Mouse (Mus musculus): ENCODE measurements at regions not wholly inside any gene's neighbourhood (a gene's known extent, or its start where the extent isn't known, plus 50 kb on each side); places are given as distances from the start of the nearest gene placed in this dataset.

DNA sequence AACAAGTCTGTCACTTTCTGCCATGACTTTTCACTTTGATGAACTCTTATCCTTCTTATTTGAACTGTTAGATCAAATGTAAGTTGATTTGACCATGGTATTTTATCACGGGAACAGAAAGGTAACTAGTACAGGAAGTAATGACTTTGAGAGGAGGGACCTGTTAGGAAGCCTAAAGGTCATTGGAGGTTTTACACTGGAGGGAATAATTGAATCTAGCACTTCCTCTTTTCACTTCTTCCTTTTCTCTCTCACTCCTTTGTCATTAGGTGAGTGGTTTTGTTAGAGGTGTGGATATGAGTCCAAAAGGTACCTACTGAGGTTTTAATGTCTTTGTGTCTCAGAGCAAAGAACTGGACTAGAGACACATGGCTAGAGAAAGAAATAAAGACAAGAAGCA, 255.0 kb upstream of the Nrp1 start:
- H3K4me1 ChIP-seq (replicated peaks) = no peaks in the 10 kb centered on the region
- H3K4me2 ChIP-seq = no peak overlapping the region
- no peak overlapping the region for H3K27ac ChIP-seq
- H3K27me3 ChIP-seq = no peaks in the 10 kb centered on the region
- no peak for ATAC-seq (ENCODE audit: insufficient number of reproducible peaks, insufficient read depth, low FRiP score, low TSS enrichment, low read depth)
- H3K9me3 ChIP-seq = no peaks in the 10 kb centered on the region
- H3K4me3 ChIP-seq (replicated peaks) = no peak overlapping the region
- no peaks in the 10 kb centered on the region for H3K36me3 ChIP-seq
- H3K9ac ChIP-seq (replicated peaks) = no peak overlapping the region
- WGBS = 83% methylated on average over 1 of the region's 1 CpGs

GRCm38 (mm10) chr8:128106569-128106968, 251.8 kb upstream of the Nrp1 start:
- H3K27me3 ChIP-seq = no peaks in the 10 kb centered on the region
- no peaks in the 10 kb centered on the region for H3K9me3 ChIP-seq
- H3K27ac ChIP-seq = no peak overlapping the region
- H3K36me3 ChIP-seq = no peaks in the 10 kb centered on the region
- H3K4me3 ChIP-seq (replicated peaks) = no peak overlapping the region
- 81% methylated on average over 2 of the region's 2 CpGs for WGBS
- H3K4me1 ChIP-seq (replicated peaks) = no peaks in the 10 kb centered on the region
- no peak overlapping the region for H3K4me2 ChIP-seq
- H3K9ac ChIP-seq (replicated peaks) = no peak overlapping the region
- no peak for ATAC-seq (ENCODE audit: insufficient number of reproducible peaks, insufficient read depth, low FRiP score, low TSS enrichment, low read depth)

DNA sequence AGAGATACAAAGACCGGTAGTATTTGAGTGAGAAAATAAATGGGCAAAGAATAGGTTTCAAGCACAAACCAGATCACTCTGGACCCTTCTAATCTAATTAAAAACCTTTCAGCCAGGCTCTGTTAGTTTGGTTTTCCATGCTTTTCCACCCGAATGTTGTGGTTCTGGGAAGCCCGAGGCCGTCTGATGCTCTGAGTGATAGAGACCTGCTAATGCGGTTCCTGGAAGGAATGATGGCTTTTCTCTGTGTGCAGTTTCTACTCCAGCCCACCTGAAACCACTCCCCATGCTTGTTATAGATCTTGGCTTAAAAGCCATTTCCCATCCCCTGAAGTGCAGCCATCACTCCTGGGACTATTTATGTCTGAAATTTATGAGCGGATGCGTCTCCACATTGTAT, 251.4 kb upstream of the Nrp1 start:
- H3K36me3 ChIP-seq = no peaks in the 10 kb centered on the region
- no peaks in the 10 kb centered on the region for H3K27me3 ChIP-seq
- H3K9ac ChIP-seq (replicated peaks) = no peak overlapping the region
- WGBS = 72% methylated on average over 7 of the region's 7 CpGs
- no peak for ATAC-seq (ENCODE audit: insufficient number of reproducible peaks, insufficient read depth, low FRiP score, low TSS enrichment, low read depth)
- no peaks in the 10 kb centered on the region for H3K9me3 ChIP-seq
- H3K4me2 ChIP-seq = no peak overlapping the region
- no peaks in the 10 kb centered on the region for H3K4me1 ChIP-seq (replicated peaks)
- H3K27ac ChIP-seq = no peak overlapping the region
- H3K4me3 ChIP-seq (replicated peaks) = no peak overlapping the region

DNA sequence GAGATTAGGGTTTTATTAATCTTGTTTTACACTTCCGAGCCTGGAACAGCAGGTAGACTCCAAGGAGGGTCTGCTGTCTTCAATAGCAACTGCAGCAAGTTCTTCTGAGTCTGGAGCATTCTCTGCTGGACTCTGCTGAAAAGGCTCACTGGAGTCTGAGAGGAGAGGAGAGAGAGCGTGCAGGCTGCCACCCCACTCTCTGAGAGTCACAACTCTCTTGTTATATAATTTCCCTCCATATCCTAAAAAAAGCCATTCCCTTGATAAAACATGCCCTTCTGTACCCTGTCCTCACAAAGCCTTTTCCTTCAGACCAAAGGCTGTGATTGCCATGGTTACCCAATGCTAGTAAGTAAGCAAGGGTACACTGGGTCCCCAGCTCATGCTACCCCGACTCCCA, 249.4 kb upstream of the Nrp1 start:
- Histone ChIP-seq H3K27me3 (no peaks in the 10 kb centered on the region), H3K9ac (replicated peaks) (no peak overlapping the region), H3K4me1 (replicated peaks) (no peaks in the 10 kb centered on the region), H3K36me3 (no peaks in the 10 kb centered on the region), H3K4me2 (no peak overlapping the region), H3K4me3 (replicated peaks) (no peak overlapping the region), H3K9me3 (no peaks in the 10 kb centered on the region), H3K27ac (no peak overlapping the region)
- WGBS = 79% methylated on average over 3 of the region's 3 CpGs
- no peak for ATAC-seq (ENCODE audit: insufficient number of reproducible peaks, insufficient read depth, low FRiP score, low TSS enrichment, low read depth)

DNA sequence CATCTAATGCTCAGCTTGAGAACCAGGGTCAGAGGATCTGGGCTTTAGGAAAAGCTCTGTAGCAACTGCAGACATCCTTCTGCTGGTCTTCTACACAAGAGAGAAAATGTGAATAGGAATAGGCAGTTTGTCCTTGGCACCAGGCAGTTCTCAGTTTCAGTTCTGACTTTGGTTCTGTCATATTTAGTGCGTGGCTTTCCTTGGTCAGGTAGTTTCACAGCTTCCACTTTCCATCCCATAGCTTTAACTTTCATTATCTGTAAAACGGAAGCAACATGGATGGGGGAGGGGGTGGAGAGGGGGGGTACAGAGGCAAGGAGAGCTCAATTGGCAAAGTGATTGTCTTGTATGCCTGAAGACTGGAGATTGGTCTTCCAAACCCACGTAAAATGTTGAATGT, 247.3 kb upstream of the Nrp1 start:
- no peaks in the 10 kb centered on the region for H3K36me3 ChIP-seq
- H3K4me1 ChIP-seq (replicated peaks) = no peaks in the 10 kb centered on the region
- no peak overlapping the region for H3K27ac ChIP-seq
- no peaks in the 10 kb centered on the region for H3K27me3 ChIP-seq
- no peaks in the 10 kb centered on the region for H3K9me3 ChIP-seq
- no peak overlapping the region for H3K4me2 ChIP-seq
- no peak overlapping the region for H3K9ac ChIP-seq (replicated peaks)
- no peak overlapping the region for H3K4me3 ChIP-seq (replicated peaks)
- 78% methylated on average over 3 of the region's 3 CpGs for WGBS
- no peak for ATAC-seq (ENCODE audit: insufficient number of reproducible peaks, insufficient read depth, low FRiP score, low TSS enrichment, low read depth)

GRCm38 (mm10) chr8:128113116-128113515, 245.3 kb upstream of the Nrp1 start:
- no peaks in the 10 kb centered on the region for H3K9me3 ChIP-seq
- no peaks in the 10 kb centered on the region for H3K27me3 ChIP-seq
- H3K4me1 ChIP-seq (replicated peaks) = no peaks in the 10 kb centered on the region
- H3K9ac ChIP-seq (replicated peaks) = no peak overlapping the region
- H3K36me3 ChIP-seq = no peaks in the 10 kb centered on the region
- H3K27ac ChIP-seq = no peak overlapping the region
- no peak for ATAC-seq (ENCODE audit: insufficient number of reproducible peaks, insufficient read depth, low FRiP score, low TSS enrichment, low read depth)
- WGBS = 72% methylated on average over 1 of the region's 1 CpGs
- no peak overlapping the region for H3K4me2 ChIP-seq
- no peak overlapping the region for H3K4me3 ChIP-seq (replicated peaks)

GRCm38 (mm10) chr8:128141290-128141966, 217.0 kb upstream of the Nrp1 start:
- Histone ChIP-seq H3K4me3 (replicated peaks) (no peak overlapping the region), H3K4me1 (replicated peaks) (no peaks in the 10 kb centered on the region), H3K9me3 (no peaks in the 10 kb centered on the region), H3K27me3 (no peaks in the 10 kb centered on the region), H3K9ac (replicated peaks) (no peak overlapping the region), H3K27ac (no peak overlapping the region), H3K4me2 (no peak overlapping the region), H3K36me3 (no peaks in the 10 kb centered on the region)
- 82% methylated on average over 4 of the region's 4 CpGs for WGBS
- no peak for ATAC-seq (ENCODE audit: insufficient number of reproducible peaks, insufficient read depth, low FRiP score, low TSS enrichment, low read depth)

DNA sequence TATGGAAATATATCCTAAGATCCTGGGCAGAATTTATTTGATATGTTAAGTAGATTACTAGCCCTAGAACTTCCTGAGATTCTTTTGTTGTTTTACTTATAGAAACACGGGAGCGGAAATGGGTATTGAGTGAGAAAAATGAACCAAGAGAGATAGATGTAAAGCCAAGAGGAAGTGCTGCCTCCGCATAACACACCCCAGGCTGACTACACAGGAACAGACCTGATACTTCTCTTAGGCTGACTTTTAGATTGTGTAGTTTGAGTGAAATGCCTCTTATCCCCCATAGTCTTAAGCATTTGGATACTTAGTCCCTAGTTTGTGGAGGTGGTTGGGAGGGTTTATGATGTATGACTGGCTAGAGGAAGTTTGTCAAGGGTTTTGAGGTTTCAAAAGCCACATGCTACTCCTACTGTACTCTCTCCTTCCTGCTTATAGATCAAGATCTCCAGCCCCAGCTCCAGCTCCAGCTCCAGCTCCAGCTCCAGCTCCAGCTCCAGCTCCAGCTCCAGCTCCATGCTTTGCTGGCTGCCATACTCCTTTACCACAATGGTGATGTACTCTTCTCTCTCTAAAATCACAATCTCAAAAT, 210.0 kb upstream of the Nrp1 start:
- no peak for ATAC-seq (ENCODE audit: insufficient number of reproducible peaks, insufficient read depth, low FRiP score, low TSS enrichment, low read depth)
- Histone ChIP-seq H3K9ac (replicated peaks) (no peak overlapping the region), H3K4me1 (replicated peaks) (no peaks in the 10 kb centered on the region), H3K9me3 (no peaks in the 10 kb centered on the region), H3K36me3 (no peaks in the 10 kb centered on the region), H3K27ac (no peak overlapping the region), H3K4me3 (replicated peaks) (no peak overlapping the region), H3K4me2 (no peak overlapping the region), H3K27me3 (no peaks in the 10 kb centered on the region)
- 85% methylated on average over 3 of the region's 3 CpGs for WGBS

GRCm38 (mm10) chr8:128155604-128156003, 202.8 kb upstream of the Nrp1 start:
- Histone ChIP-seq H3K27me3 (no peaks in the 10 kb centered on the region; the same call in 1 of the 2 replicates), H3K4me2 (no peak overlapping the region), H3K4me3 (replicated peaks) (no peak overlapping the region), H3K36me3 (no peaks in the 10 kb centered on the region), H3K9ac (replicated peaks) (no peak overlapping the region), H3K9me3 (no peaks in the 10 kb centered on the region), H3K4me1 (replicated peaks) (peaks cover 5% of the 10 kb centered on the region; the same call in 1 of the 2 replicates), H3K27ac (no peak overlapping the region)
- ATAC-seq (ENCODE audit: insufficient number of reproducible peaks, insufficient read depth, low FRiP score, low TSS enrichment, low read depth) = no peak

DNA sequence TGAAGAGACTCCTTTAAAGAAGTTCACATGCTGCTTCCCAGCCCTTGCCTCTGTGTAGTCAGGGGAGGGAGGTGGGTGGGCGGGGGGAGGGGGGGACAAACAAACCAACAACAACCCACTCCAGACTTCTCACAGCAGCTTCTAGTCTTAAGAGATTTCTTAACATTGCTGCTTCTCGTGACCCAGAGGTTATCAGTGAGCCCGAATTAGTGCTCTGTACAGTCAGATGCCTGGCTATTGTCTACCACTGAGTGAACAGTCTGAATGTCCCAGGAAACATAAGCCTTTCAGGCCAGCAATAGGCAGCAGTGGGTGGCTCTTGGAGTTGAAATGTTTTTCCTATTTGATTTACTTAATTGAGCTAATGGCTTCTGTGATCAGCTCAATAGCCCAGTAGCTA, 202.2 kb upstream of the Nrp1 start:
- H3K9me3 ChIP-seq = no peaks in the 10 kb centered on the region
- H3K9ac ChIP-seq (replicated peaks) = no peak overlapping the region
- no peak overlapping the region for H3K27ac ChIP-seq
- no peak overlapping the region for H3K4me3 ChIP-seq (replicated peaks)
- H3K4me1 ChIP-seq (replicated peaks) = peaks cover 5% of the 10 kb centered on the region; the same call in 1 of the 2 replicates
- no peak for ATAC-seq (ENCODE audit: insufficient number of reproducible peaks, insufficient read depth, low FRiP score, low TSS enrichment, low read depth)
- 16% methylated on average over 3 of the region's 3 CpGs for WGBS
- H3K36me3 ChIP-seq = no peaks in the 10 kb centered on the region
- no peaks in the 10 kb centered on the region; the same call in 1 of the 2 replicates for H3K27me3 ChIP-seq
- no peak overlapping the region for H3K4me2 ChIP-seq

- H3K4me3 ChIP-seq (replicated peaks) = no peak overlapping the region
- H3K4me2 ChIP-seq = no peak overlapping the region
- no peaks in the 10 kb centered on the region for H3K9me3 ChIP-seq
- no peak for ATAC-seq (ENCODE audit: insufficient number of reproducible peaks, insufficient read depth, low FRiP score, low TSS enrichment, low read depth)
- no peaks in the 10 kb centered on the region for H3K4me1 ChIP-seq (replicated peaks)
- no peak overlapping the region for H3K27ac ChIP-seq
- no peaks in the 10 kb centered on the region for H3K36me3 ChIP-seq
- H3K9ac ChIP-seq (replicated peaks) = no peak overlapping the region
- no peaks in the 10 kb centered on the region; the same call in 1 of the 2 replicates for H3K27me3 ChIP-seq
These were observed 195.5 kb upstream of the Nrp1 start for GRCm38 (mm10) chr8:128162857-128163256.

- H3K4me1 ChIP-seq (replicated peaks) = no peaks in the 10 kb centered on the region
- no peaks in the 10 kb centered on the region for H3K27me3 ChIP-seq
- 88% methylated on average over 5 of the region's 5 CpGs for WGBS
- ATAC-seq (ENCODE audit: insufficient number of reproducible peaks, insufficient read depth, low FRiP score, low TSS enrichment, low read depth) = no peak
- H3K36me3 ChIP-seq = no peaks in the 10 kb centered on the region
- no peak overlapping the region for H3K9ac ChIP-seq (replicated peaks)
- H3K4me2 ChIP-seq = no peak overlapping the region
- H3K9me3 ChIP-seq = no peaks in the 10 kb centered on the region
- no peak overlapping the region for H3K4me3 ChIP-seq (replicated peaks)
- no peak overlapping the region for H3K27ac ChIP-seq
These were observed 193.4 kb upstream of the Nrp1 start for GRCm38 (mm10) chr8:128164976-128165375.

Measured in limb, embryonic 12.5 days (tissue).